Mouse (Mus musculus) retina, postnatal 7 days (tissue): ENCODE results near the gene Trpc2.

Experiments used
- DNase-seq: peaks from one replicate; pipeline ENCODE4 v3.0.0-alpha.2; 2012; ENCODE audit warnings: low read depth, low spot score

Gene Trpc2

GRCm38 (mm10) chr7:102102241-102102640 is 19.3 kb downstream of the Trpc2 start:
- DNase-seq: peak; percentile 24

DNA sequence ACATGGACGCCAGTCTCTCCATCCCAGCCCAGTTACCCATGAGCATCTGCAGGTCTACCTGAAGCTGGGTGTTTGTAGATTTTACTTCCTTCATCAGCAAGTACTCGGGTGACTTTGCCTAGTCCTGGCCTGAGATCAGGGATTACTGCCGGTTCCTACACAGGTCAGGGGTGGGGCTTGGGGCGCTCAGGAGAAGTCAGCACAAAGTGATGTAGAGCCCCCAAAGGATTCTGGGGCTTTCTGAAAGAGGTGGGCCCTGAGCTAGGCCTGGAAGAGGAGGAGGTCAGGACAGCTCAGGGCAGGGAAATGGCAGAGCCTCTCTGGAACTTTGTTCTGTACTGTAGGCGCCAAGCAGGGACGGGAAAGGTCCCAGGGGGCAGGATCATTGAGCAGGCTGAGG is 19.8 kb downstream of the Trpc2 start:
- DNase-seq: no peak

- DNase-seq: no peak
Observed at GRCm38 (mm10) chr7:102103555-102103954, 20.6 kb downstream of the Trpc2 start.

DNA sequence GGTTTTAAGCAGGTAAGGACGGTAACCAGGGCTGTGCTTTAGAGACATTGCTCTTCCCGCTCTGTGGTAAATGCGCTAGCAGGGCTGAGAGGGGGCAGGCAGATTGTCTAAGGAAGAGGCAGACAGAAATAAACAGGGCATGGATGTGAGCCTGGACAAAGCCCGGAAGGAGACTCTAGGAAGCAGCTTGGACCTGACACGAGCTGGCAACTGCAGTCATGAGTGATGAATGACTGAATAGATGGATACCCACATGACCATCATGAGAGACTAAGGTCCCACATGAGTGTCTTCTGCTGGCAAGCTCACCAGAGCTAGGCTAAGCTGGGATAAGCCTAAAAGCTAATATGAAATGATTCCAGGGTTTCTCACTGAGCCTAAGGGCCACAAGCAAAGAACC is 21.2 kb downstream of the Trpc2 start:
- peak; percentile 16 for DNase-seq

- no peak for DNase-seq
Observed at GRCm38 (mm10) chr7:102106700-102107141, 23.8 kb downstream of the Trpc2 start.

DNA sequence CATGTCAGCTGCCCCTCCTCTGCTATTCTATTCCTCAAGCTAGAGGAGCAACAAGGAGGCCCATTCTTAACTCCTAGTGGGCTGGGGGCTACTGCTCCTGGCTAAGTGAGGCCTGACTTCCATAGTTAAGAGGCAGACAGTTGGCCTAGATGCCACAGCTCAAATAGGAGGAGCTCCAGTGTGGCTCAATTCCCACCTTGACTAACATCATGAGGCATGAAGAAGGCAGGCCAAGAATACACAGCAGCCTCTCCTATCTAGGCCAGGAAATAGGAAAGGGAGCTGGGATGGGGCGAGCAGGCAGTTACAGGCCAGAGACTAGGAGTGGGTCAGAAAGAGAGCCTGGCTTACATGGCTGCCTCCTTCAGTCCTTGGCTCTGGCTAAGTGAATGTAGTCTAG is 25.3 kb downstream of the Trpc2 start:
- DNase-seq: no peak

DNA sequence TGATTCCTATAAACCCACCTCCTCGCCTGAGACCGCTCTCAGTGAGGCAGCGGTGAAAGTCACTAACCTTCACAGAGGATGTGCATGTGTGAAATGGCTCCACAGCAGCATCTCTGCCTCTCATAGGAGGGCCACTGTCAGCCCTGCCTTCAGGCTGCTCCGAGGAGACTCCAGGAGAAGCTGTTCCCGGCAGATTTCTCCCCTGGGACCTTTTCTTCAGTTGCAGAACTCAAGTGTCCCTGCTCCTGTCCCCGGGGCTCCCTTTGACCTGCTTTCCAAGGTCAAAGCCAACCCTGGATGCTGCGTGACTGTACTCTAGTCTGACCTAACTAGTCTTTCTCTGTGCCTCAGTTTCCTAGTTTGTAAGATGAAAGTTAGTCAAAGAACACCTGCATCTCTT is 26.3 kb downstream of the Trpc2 start, which contains the start of gene Art5:
Gene Art5 (minus strand): TSS at position 319 of the 400 bp plus-strand sequence.
- DNase-seq: no peak

- DNase-seq: no peak
Observed at GRCm38 (mm10) chr7:102109746-102110145, 26.8 kb downstream of the Trpc2 start.

GRCm38 (mm10) chr7:102113151-102113729 is 30.3 kb downstream of the Trpc2 start:
- no peak for DNase-seq

DNA sequence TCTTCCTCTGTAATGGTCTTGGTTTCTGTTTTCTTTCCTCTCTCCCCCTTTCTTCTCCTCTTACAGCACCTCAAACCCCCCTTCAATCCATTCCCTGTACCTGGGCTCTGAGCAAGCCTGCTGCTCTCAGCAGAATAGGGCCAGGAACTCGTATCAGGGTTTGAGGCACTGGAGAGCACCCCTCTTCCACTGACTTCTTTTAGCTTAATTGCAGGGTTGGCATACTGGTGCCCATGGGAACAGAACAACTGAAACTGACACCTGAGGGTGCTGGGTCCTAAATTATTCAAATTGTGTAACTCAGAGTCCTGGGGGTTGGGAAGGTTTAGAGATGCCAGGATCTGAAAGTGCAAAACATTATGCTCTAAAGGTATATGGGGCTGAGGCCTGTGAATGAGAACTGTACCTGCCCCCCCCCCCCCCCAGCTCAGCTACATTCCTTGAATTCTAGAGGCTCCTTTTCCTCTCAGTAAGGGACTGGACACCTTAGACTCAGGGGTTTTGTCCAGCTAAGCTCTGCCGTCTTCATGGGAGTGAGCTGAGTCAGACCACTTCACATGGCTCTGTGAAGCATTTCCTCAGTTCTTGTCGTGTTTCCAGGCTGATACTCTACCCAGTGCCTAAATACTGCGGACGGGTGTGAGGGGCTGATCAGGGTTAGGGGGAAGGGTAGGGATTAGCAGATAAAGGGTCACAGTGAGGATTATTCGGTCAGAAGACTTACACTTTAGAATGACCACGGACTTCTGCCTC is 33.8 kb downstream of the Trpc2 start, which contains the start of gene Chrna10:
Gene Chrna10 (minus strand): TSS at position 250 of the 753 bp plus-strand sequence.
- DNase-seq: no peak

GRCm38 (mm10) chr7:102117382-102117781 is 34.5 kb downstream of the Trpc2 start:
- DNase-seq: no peak

- no peak for DNase-seq
Observed at GRCm38 (mm10) chr7:102120326-102120725, 37.4 kb downstream of the Trpc2 start.

DNA sequence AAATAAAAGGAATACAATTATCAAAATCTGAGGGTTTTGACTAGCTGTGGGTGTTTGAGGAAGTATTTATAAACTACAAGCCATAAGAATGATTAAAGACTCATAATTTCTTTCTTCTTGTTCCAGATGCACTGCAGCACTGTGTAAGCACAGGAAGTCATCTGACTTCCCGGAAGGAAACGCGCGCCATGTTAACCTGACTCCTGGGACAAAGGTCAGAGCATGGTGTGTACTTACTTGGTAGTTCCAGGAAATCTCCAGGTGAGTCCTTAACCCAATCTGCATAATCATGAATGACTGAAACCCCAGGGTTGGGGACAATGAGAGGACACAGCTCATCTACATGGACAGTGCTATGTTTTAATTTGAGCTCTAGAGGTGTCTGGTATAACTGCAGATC is 49.5 kb downstream of the Trpc2 start:
- no peak for DNase-seq

DNA sequence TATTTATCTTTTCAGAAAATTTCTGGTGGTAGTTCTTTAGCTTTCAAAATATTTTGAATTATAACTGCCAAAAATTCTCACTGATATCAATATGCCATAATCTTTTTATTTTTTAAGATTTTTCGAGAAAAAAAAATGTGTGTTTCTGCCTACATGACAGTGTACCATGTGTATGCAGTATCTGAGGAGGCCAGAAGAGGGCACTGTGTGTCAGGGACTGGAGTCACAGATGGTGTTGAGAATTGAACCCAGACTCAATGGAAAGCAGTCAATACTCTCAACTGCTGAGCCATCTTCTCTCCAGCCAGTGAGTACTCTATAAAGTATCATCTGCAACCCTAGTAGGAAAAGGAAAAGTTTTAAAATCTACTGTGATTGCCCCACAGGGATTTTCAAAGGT is 54.5 kb downstream of the Trpc2 start:
- peak; percentile 4 for DNase-seq

DNA sequence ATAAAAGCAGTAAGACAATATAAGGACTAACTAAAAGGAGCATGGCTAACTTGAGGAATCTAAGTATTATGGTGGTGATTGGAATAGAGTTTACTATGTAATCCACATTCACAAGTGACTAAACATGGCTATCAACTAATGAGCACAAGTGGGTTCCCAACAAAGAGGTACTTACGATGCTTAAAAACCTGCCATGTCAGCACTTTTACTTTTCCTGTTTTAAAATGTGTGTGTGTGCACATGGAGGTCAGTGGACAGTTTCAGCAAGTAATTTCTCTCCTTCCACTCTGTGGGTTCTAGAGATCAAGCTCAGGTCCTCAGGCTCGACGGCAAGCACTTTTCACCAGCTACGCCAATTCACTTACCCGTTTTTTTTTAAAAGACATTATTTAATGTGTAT is 55.0 kb downstream of the Trpc2 start:
- DNase-seq: no peak
